Mouse (Mus musculus): ENCODE data around the gene Hoxb9.

DNA sequence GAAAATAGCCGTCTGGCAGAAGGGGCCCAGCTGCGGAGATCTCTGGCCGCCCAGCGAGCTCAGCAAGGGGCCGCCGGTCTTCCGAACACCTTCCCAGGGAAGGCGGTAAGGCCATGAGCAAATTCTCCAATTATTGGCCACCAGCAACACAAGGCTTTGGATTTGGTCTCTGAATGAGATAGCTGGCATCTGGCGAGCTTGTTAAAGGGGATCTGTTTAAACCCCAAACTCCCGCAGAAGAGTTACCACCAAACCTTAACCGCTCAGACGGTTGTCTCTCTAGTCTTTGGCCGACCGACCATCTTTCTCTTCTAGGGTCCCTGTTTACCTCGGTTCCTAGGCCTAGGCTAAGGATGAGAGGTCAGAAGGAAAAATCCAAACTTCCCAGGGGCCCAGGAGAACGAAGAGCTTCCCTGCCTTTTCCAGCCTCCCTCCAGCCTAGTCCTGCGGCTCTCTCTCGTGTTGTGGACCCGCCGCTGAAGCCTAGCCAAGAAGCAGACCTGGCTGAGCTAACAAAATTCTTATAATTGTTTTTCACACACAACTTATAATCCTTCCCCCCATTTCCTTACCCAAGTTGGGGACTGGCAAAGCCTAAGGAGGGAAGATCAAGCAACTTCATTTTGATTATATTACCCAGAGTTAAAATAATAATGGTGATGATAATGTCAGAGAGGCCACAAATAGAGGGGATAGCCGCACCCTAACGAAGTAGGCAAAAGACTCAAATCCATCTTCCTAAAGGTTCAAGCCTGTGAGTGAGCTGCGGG, 31.3 kb downstream of the Hoxb9 start:
- TF ChIP-seq CTCF (IDR thresholded peaks at IDR 0.05; ENCODE audit: low read depth) (no peak), EP300 (IDR thresholded peaks at IDR 0.05; ENCODE audit: low read depth) (no peak)

All from liver, embryonic 14.5 days (tissue).